Mouse (Mus musculus) mesoderm, embryonic 11.5 days (tissue): ENCODE results near the gene Ric3.
"Not testable (repeated sequence)": the region's sequence is repeated elsewhere in the genome, so short reads cannot be mapped to it uniquely, and the experiment has no call there.

Source experiments
- DNase-seq: peaks from one replicate; pipeline ENCODE4 v3.0.0-alpha.2; 2012; ENCODE audit warnings: low read depth, low spot score

Gene Ric3

GRCm38 (mm10) chr7:109083113-109083812, at the start of gene Ric3:
Ric3 (minus strand) TSS chr7:109083331.
- peak; percentile 35 for DNase-seq

- DNase-seq: no peak
Measured at GRCm38 (mm10) chr7:109131565-109131964, 48.4 kb upstream of the Ric3 start.

GRCm38 (mm10) chr7:109129946-109130686, 47.0 kb upstream of the Ric3 start:
- no peak for DNase-seq

GRCm38 (mm10) chr7:109129442-109129841, 46.3 kb upstream of the Ric3 start:
- peak; percentile 59 for DNase-seq

GRCm38 (mm10) chr7:109115929-109116328, 32.8 kb upstream of the Ric3 start:
- DNase-seq: no peak

- not testable (repeated sequence) for DNase-seq
Measured at GRCm38 (mm10) chr7:109115488-109115887, 32.4 kb upstream of the Ric3 start.

- DNase-seq: peak; percentile 41
Measured at GRCm38 (mm10) chr7:109114950-109115349, 31.8 kb upstream of the Ric3 start.

- DNase-seq: no peak
Measured at GRCm38 (mm10) chr7:109111000-109111399, 27.9 kb upstream of the Ric3 start.

GRCm38 (mm10) chr7:109104894-109105293, 21.8 kb upstream of the Ric3 start:
- DNase-seq: no peak

GRCm38 (mm10) chr7:109101167-109101566, 18.0 kb upstream of the Ric3 start:
- DNase-seq: no peak

GRCm38 (mm10) chr7:109098145-109099018, 15.3 kb upstream of the Ric3 start:
- DNase-seq: peak; percentile 73

- no peak for DNase-seq
Measured at GRCm38 (mm10) chr7:109097203-109097602, 14.1 kb upstream of the Ric3 start.

- DNase-seq: no peak
Measured at GRCm38 (mm10) chr7:109096618-109097017, 13.5 kb upstream of the Ric3 start.

GRCm38 (mm10) chr7:109094294-109094693, 11.2 kb upstream of the Ric3 start:
- no peak for DNase-seq

GRCm38 (mm10) chr7:109091316-109091715, 8.2 kb upstream of the Ric3 start:
- not testable (repeated sequence) for DNase-seq

- no peak for DNase-seq
Measured at GRCm38 (mm10) chr7:109086946-109087345, 3.8 kb upstream of the Ric3 start.

- no peak for DNase-seq
Measured at GRCm38 (mm10) chr7:109083813-109084184, 668 bp upstream of the Ric3 start.

GRCm38 (mm10) chr7:109082269-109083112, 640 bp downstream of the Ric3 start:
- peak; percentile 74 for DNase-seq

- DNase-seq: no peak
Measured at GRCm38 (mm10) chr7:109072326-109072725, 10.8 kb downstream of the Ric3 start.

GRCm38 (mm10) chr7:109069641-109070040, 13.5 kb downstream of the Ric3 start:
- no peak for DNase-seq

GRCm38 (mm10) chr7:109059536-109059935, 23.6 kb downstream of the Ric3 start:
- DNase-seq: no peak
